Mouse (Mus musculus) E14TG2a.4 (cell line): ENCODE results near the gene Arvcf.

Experiments used
- H3K27me3 ChIP-seq: 2 replicates; pipeline ENCODE4 v1.6.1; 2014; ENCODE audit warnings: low read length, control low read depth; ENCODE audit not compliant: insufficient read depth
- H3K36me3 ChIP-seq: 2 replicates; pipeline ENCODE4 v1.6.1; 2014; ENCODE audit warnings: low read length, control low read depth; ENCODE audit not compliant: insufficient read depth
- H3K4me1 ChIP-seq: replicated peaks from 2 replicates; pipeline ENCODE4 v1.6.1; 2014; ENCODE audit warnings: low read depth, low read length, control low read depth
- H3K4me3 ChIP-seq: replicated peaks from 2 replicates; pipeline ENCODE4 v1.5.1; 2014; ENCODE audit warnings: mild to moderate bottlenecking, low read length
- H3K9me3 ChIP-seq: 2 replicates; pipeline ENCODE4 v1.6.1; 2014; ENCODE audit warnings: low read length, control low read depth
- CTCF ChIP-seq: conservative IDR thresholded peaks from 2 replicates; pipeline ENCODE4 v1.5.1; 2014; ENCODE audit warnings: low read length
- NANOG ChIP-seq: IDR thresholded peaks from 2 replicates; pipeline ENCODE4 v1.6.1; 2014; ENCODE audit warnings: borderline replicate concordance, low read length, mixed read lengths
- POU5F1 ChIP-seq: IDR thresholded peaks from 2 replicates; pipeline ENCODE4 v1.6.1; 2014; ENCODE audit warnings: low read length, borderline replicate concordance

Arvcf gene

DNA sequence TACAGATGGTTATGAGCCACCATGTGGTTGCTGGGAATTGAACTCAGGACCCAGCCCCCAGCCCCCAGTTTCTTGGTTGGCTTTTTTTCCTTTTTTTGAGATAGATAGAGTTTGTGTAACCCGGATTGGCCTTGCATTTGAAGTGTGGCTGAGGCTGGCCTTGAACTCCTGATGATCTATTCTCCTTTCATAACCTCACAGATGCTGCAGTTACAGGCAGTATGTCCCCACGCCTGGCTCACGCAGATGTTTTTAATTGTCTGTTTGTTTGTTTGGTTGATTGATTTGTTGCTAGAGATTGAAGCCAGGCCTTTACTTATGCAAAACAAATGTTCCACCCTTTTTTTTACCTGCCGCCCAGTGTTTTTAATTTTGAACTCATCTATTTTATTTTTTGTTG lies 18.9 kb downstream of the Arvcf start:
- 0 out of 2 replicates have a peak, but pooled peaks cover 4% of the 10 kb centered on the region for H3K4me1 ChIP-seq
- no peaks in the 10 kb centered on the region for H3K36me3 ChIP-seq
- TF ChIP-seq NANOG, result no peak
- TF ChIP-seq POU5F1, result no peak
- TF ChIP-seq CTCF, result no peak
- H3K9me3 ChIP-seq, result 0 out of 2 replicates have a peak, but pooled peaks cover 5% of the 10 kb centered on the region
- no peaks in the 10 kb centered on the region for H3K27me3 ChIP-seq
- H3K4me3 ChIP-seq, result no peak overlapping the region

DNA sequence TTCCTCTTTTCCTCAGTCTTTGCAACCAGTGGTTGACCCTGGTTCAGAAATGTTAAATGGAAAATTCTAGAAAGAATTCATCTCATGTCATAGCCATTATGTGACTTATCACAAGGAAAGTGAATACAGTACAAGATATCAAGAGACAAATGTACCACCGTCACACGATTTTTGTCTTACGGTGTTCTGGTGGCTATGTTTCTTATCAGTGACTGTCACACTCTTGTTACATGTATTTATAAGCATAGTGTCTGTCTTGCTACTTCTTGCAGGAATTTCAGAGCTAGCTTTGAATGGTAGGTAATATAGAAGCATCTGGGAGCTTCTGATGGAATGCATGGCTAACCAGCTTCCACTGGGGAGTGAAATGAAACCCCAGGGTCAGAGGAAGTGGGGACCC lies 22.2 kb downstream of the Arvcf start:
- Histone ChIP-seq H3K9me3 (no peaks in the 10 kb centered on the region), H3K4me3 (no peak overlapping the region), H3K4me1 (0 out of 2 replicates have a peak, but pooled peaks cover 7% of the 10 kb centered on the region), H3K36me3 (no peaks in the 10 kb centered on the region), H3K27me3 (no peaks in the 10 kb centered on the region)
- no peak for TF ChIP-seq CTCF
- no peak for TF ChIP-seq NANOG
- TF ChIP-seq POU5F1, result no peak

GRCm38 (mm10) chr16:18373632-18374031 lies 25.6 kb downstream of the Arvcf start:
- Histone ChIP-seq H3K4me3 (no peak overlapping the region), H3K9me3 (no peaks in the 10 kb centered on the region), H3K27me3 (no peaks in the 10 kb centered on the region), H3K36me3 (no peaks in the 10 kb centered on the region), H3K4me1 (peaks cover 23% of the 10 kb centered on the region)
- TF ChIP-seq POU5F1, result no peak
- no peak for TF ChIP-seq NANOG
- TF ChIP-seq CTCF, result no peak

DNA sequence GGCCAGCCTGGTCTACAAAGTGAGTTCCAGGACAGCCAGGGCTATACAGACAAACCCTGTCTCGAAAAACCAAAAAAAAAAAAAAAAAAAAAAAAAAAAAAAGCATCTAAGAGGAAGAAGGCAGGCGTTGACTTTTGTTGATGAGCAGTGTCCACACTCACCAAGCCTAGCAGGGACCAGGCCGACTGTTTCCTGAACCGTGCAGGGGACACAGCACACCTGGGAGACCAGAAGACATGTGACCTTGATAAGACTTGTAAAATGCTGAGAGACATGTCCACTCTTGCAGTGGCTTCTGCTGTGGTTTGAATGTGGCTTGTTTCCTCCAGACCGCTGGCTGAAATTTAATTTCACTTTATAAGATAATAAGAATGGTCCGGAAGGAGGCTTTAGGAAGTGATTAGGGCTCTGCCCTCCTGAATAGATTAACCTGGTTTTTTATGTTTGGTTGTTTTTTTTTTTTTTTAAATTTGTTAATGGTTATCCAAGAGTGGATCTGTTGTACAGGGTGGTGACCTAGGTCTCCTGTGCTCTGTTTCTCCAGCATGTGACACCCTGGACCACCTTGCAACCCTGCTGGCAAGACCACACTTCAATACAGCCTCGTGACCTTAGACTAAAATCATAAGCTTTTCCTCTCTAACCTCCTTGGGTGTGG lies 28.4 kb downstream of the Arvcf start:
- no peaks in the 10 kb centered on the region for H3K27me3 ChIP-seq
- H3K36me3 ChIP-seq, result no peaks in the 10 kb centered on the region

DNA sequence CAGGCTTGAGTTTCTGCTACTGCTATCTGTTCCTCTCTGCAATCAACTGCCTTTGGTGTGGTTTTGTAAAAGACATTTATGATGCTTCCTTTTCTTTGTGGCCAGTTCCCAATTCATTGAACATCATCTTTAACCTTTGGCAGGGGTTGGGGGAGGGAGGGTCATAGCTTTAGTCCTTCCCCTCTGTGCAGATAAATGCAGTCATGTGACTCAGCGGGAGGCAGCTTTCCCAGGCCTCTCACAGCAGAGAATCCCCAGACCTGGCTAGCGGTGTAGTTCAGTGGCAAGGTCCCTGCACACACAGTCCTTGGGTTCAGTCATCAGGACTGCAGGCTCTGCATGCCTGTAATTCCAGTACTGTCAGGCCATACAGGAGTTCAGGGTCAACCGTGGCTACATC lies 29.2 kb downstream of the Arvcf start:
- Histone ChIP-seq H3K4me3 (no peak overlapping the region), H3K4me1 (peaks cover 45% of the 10 kb centered on the region), H3K9me3 (no peaks in the 10 kb centered on the region), H3K27me3 (no peaks in the 10 kb centered on the region), H3K36me3 (no peaks in the 10 kb centered on the region)
- no peak for TF ChIP-seq POU5F1
- TF ChIP-seq NANOG, result no peak

More for the DNA sequence above, 28.4 kb downstream of the Arvcf start:
- TF ChIP-seq POU5F1 (no peak), CTCF (no peak), NANOG (no peak)
- no peaks in the 10 kb centered on the region for H3K9me3 ChIP-seq
- peaks cover 38% of the 10 kb centered on the region for H3K4me1 ChIP-seq
- H3K4me3 ChIP-seq, result no peak overlapping the region

DNA sequence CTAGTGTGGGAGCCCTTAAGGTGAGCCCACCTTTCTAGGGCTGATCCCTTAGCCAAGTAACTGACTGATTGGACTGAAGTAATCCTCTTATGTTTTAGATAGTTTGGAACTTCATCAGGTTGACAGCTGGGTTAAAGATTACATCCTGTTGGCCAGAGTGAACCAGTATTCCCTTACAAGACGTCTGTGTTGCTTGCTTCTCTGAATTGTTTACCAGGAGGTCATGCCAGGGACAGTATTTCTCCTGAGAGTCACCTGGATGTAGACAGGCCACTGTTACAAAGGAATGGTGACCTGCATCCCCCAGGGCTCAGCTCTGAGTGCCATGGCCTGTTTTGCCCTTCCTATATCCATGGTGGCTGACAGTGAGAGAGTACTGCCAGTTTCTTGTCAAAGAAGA lies 30.5 kb downstream of the Arvcf start:
- H3K4me3 ChIP-seq, result no peak overlapping the region
- no peaks in the 10 kb centered on the region for H3K36me3 ChIP-seq
- no peaks in the 10 kb centered on the region for H3K27me3 ChIP-seq
- no peaks in the 10 kb centered on the region for H3K9me3 ChIP-seq
- H3K4me1 ChIP-seq, result peaks cover 58% of the 10 kb centered on the region
- no peak for TF ChIP-seq POU5F1
- no peak for TF ChIP-seq CTCF
- TF ChIP-seq NANOG, result no peak

- Histone ChIP-seq H3K4me1 (peaks cover 65% of the 10 kb centered on the region), H3K4me3 (no peak overlapping the region), H3K36me3 (no peaks in the 10 kb centered on the region), H3K9me3 (no peaks in the 10 kb centered on the region), H3K27me3 (no peaks in the 10 kb centered on the region)
- no peak for TF ChIP-seq CTCF
- no peak for TF ChIP-seq NANOG
- no peak for TF ChIP-seq POU5F1
Observed at GRCm38 (mm10) chr16:18379338-18380001, 31.5 kb downstream of the Arvcf start.

DNA sequence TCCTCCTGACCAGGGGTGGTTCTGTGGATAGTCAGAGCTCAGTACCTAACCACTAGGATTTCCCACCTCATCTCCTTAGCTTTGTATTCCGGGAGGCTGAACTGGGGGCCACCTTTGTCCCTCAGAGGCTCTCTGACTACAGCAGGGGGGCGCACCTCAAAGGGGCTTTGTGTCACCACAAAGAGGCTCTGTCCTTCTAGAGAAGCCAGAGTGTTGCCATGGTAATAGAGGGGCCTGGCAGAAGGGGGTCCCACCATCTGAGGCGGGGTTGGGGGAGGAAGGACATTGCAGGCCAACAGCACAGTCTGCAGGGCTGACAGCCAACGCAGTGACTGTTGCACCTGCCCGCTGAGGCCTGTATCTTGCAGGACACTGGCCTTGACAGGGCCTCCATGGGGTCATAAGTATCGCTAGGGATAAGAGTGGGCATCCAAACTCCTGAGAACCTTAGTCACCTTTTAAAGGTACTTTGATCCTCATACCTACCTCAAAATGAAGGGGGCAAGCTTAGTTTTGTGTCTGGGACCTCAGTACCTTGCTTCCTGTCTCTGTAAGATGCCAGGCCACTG lies 32.6 kb downstream of the Arvcf start:
- H3K4me1 ChIP-seq, result peaks cover 74% of the 10 kb centered on the region
- no peaks in the 10 kb centered on the region for H3K9me3 ChIP-seq
- no peaks in the 10 kb centered on the region for H3K27me3 ChIP-seq
- TF ChIP-seq POU5F1 (no peak), NANOG (no peak), CTCF (no peak)
- H3K36me3 ChIP-seq, result no peaks in the 10 kb centered on the region
- H3K4me3 ChIP-seq, result no peak overlapping the region
